Mouse (Mus musculus) brain, embryonic 14.5 days (tissue): Measurements from ENCODE around the gene Ggt5. TPM values are rescaled to one million over a fixed set of nuclear protein-coding genes. Genes with fewer than 3 reads are reported as not detected.
A peak's percentile ranks its signal among the peaks of the same experiment; 100 is the strongest.

Experiments used
- DNase-seq: peaks from one replicate; pipeline ENCODE4 v3.0.0-alpha.2; 2011; ENCODE audit warnings: low read depth
- CTCF ChIP-seq: fragments of 200-500 bp; IDR thresholded peaks from 2 replicates; pipeline ENCODE4 v1.5.1; 2012; ENCODE audit warnings: inconsistent platforms, mild to moderate bottlenecking, moderate library complexity, borderline replicate concordance; ENCODE audit not compliant: insufficient read depth, insufficient read length; ENCODE audit errors: extremely low read depth
- POLR2A ChIP-seq: fragments of 200-500 bp; IDR thresholded peaks from 2 replicates; pipeline ENCODE4 v1.6.1; 2012; ENCODE audit warnings: mild to moderate bottlenecking, inconsistent platforms, borderline replicate concordance; ENCODE audit not compliant: poor library complexity, insufficient read depth, insufficient read length, severe bottlenecking; ENCODE audit errors: extremely low read depth
- polyA plus RNA-seq: library from polyadenylated mRNA; depleted of rRNA; stranded (reverse); fragments of >200 nt; gene quantifications from 2 replicates; pipeline ENCODE4 v1.2.3, GENCODE M21; 2012

The Ggt5 gene
- polyA plus RNA-seq, 1 experiment = 5.2 TPM

- no peak for DNase-seq
- TF ChIP-seq CTCF = no peak
- TF ChIP-seq POLR2A = no peak
Measured at GRCm38 (mm10) chr10:75592585-75592984, 3.4 kb downstream of the Ggt5 start.

- DNase-seq = peak; percentile 60
- TF ChIP-seq CTCF = no peak
- no peak for TF ChIP-seq POLR2A
Measured at GRCm38 (mm10) chr10:75595981-75596380, 6.8 kb downstream of the Ggt5 start.

- TF ChIP-seq CTCF (no peak), POLR2A (no peak)
- DNase-seq = no peak
Measured at GRCm38 (mm10) chr10:75600189-75600730, 11.1 kb downstream of the Ggt5 start.

GRCm38 (mm10) chr10:75605162-75605846, 16.2 kb downstream of the Ggt5 start:
- no peak for TF ChIP-seq POLR2A
- peak; percentile 37; the same call in 1 of the 2 replicates for TF ChIP-seq CTCF
- DNase-seq = no peak

GRCm38 (mm10) chr10:75607253-75607652, 18.1 kb downstream of the Ggt5 start:
- TF ChIP-seq POLR2A = no peak
- TF ChIP-seq CTCF = no peak
- DNase-seq = no peak

GRCm38 (mm10) chr10:75608975-75609374, 19.8 kb downstream of the Ggt5 start:
- TF ChIP-seq CTCF (no peak), POLR2A (no peak)
- DNase-seq = no peak

GRCm38 (mm10) chr10:75610486-75610885, 21.3 kb downstream of the Ggt5 start:
- DNase-seq = no peak
- TF ChIP-seq POLR2A (no peak), CTCF (no peak)

GRCm38 (mm10) chr10:75616044-75616443, 26.9 kb downstream of the Ggt5 start:
- TF ChIP-seq POLR2A (no peak), CTCF (no peak)

GRCm38 (mm10) chr10:75620818-75621217, 31.7 kb downstream of the Ggt5 start:
- TF ChIP-seq CTCF = peak; percentile 11; the same call in 1 of the 2 replicates
- TF ChIP-seq POLR2A = no peak
- no peak for DNase-seq

More at GRCm38 (mm10) chr10:75616044-75616443, 26.9 kb downstream of the Ggt5 start:
- no peak for DNase-seq

- no peak for DNase-seq
- no peak for TF ChIP-seq CTCF
Measured at GRCm38 (mm10) chr10:75625920-75626319, 36.8 kb downstream of the Ggt5 start.

GRCm38 (mm10) chr10:75626991-75627390, 37.9 kb downstream of the Ggt5 start:
- TF ChIP-seq CTCF (no peak), POLR2A (no peak)
- no peak for DNase-seq

GRCm38 (mm10) chr10:75627490-75627889, 38.4 kb downstream of the Ggt5 start:
- TF ChIP-seq CTCF (no peak), POLR2A (no peak)
- DNase-seq = peak; percentile 46
